Mouse (Mus musculus) brain, embryonic 14.5 days (tissue): ENCODE measurements at regions not wholly inside any gene's neighbourhood (a gene's known extent, or its start where the extent isn't known, plus 50 kb on each side); places are given as distances from the start of the nearest gene placed in this dataset.

ENCODE experiments used
- CTCF ChIP-seq: fragments of 200-500 bp; IDR thresholded peaks from 2 replicates; pipeline ENCODE4 v1.5.1; 2012; ENCODE audit warnings: inconsistent platforms, mild to moderate bottlenecking, moderate library complexity, borderline replicate concordance; ENCODE audit not compliant: insufficient read depth, insufficient read length; ENCODE audit errors: extremely low read depth
- POLR2A ChIP-seq: fragments of 200-500 bp; IDR thresholded peaks from 2 replicates; pipeline ENCODE4 v1.6.1; 2012; ENCODE audit warnings: mild to moderate bottlenecking, inconsistent platforms, borderline replicate concordance; ENCODE audit not compliant: poor library complexity, insufficient read depth, insufficient read length, severe bottlenecking; ENCODE audit errors: extremely low read depth

DNA sequence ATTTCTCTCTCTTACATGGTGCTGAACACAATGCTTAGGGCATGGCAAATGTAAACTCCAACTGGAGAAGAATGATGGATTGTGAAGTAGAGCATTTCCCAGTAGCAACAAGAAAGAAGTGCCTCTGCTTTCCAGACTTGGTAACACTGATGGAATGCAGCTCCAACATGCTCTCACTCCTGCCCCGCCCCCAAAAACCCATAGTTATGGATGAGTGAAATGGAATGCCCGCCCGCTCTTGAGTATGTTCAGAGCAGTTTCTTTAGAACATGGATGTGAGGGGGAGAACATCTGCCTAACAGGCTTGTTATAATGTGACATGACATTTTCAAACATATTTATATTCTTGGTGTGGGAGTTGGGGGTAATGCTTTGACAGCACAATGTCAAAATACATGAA, 517.2 kb upstream of the Tnc start:
- TF ChIP-seq POLR2A (no peak), CTCF (no peak)
